Mouse (Mus musculus): ENCODE data around the gene Exph5.
A peak's percentile ranks its signal among the peaks of the same experiment; 100 is the strongest.

Gene Exph5

GRCm38 (mm10) chr9:53321683-53322082, 20.2 kb downstream of the Exph5 start:
- DNase-seq: no peak

DNA sequence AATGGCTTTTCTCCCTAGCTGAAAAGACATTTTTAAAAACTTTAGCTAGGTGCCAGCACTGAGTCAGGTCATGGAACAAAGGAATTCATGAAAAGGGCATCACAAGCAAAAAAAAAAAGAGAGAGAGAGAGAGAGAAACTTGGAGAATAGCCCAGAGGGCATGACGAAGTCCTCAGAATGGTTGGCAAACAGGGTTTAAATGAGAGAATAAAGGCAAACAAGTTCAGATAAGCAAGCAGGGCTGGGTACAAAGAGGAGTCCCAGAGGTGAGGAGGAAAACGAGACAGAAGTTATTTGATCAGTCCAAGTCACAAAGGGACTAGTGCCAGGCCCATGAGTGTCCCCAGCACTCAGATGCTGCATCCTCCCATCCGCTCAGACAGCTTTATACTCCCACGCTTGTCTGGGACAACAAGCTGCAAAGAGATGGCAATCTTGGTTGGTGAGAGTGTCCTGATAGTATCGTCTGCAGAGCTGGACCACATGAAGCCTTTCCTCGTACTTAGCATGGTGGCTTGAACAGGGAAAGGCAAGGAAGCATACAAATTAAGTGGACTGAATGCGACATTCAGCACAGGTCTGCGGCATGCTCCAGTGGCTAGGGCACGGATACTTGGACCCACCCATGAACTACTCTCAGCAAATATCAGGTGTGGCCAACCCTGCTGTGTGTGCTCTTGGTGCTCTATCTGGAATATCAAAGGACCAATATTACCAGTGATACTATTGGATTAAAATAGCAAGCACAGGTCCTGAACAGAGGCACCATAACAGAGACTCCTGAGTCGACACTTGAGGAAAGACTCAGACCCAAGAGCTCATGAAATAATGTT, 22.2 kb downstream of the Exph5 start:
- no peak for DNase-seq

DNA sequence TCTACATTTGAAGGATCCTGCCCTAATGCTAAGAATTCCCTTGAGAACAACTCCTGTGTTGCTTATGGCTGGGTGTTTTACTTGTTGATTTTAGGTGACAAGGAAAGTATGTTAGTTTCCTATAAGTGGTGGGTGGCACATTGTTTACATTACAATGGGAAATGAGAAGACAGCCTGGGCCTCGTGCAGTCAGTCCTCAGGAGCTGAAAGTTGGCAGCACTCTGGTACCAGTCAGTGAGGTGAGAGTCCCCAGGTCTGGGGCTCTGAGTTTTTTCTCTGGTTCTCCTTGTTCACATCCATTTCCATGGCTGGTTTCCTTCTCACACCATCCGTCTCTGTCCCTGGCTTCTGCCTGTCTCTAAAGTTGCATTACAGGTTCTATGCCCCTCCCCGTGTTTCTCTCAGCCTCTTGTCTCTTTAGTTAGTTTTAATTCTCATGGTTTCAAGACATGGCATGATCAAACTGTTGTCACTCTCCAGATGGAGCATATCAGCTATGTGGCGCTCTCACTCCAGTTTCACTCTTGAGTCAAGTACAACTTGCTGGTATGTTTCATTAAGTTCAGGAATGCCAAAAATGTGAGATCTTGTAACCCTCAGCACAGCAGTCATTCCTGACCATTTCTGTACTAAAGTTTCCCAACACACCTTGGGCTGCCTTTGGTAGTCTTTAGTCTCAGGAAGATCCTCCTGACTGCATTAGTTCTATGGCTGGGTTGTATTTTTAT, 24.1 kb downstream of the Exph5 start:
- peak; percentile 61 for DNase-seq

DNA sequence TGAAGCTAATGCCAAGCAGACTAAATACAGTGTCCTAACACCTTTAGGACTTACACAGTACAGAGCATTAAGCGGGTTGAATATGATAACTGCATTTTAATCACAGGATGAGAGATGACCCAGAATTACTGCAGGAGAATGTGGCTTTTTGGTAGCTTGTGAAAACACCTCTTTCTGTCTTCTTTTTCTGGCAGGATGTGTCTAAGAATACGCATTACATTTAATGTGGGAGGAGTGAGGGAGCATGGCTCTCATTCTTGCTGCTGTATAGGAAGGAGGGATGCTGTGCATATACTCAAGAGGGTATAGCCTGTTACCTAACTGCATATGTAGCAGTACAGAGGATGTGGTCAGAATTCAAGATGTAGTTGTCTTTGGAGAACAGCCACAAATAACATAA, 26.7 kb downstream of the Exph5 start:
- DNase-seq: no peak

- no peak for DNase-seq
Measured at GRCm38 (mm10) chr9:53329301-53330206, 28.1 kb downstream of the Exph5 start.

GRCm38 (mm10) chr9:53330247-53330646, 28.8 kb downstream of the Exph5 start:
- no peak for DNase-seq

GRCm38 (mm10) chr9:53333436-53333835, 32.0 kb downstream of the Exph5 start:
- peak; percentile 56 for DNase-seq

GRCm38 (mm10) chr9:53335131-53335530, 33.7 kb downstream of the Exph5 start:
- DNase-seq: no peak

DNA sequence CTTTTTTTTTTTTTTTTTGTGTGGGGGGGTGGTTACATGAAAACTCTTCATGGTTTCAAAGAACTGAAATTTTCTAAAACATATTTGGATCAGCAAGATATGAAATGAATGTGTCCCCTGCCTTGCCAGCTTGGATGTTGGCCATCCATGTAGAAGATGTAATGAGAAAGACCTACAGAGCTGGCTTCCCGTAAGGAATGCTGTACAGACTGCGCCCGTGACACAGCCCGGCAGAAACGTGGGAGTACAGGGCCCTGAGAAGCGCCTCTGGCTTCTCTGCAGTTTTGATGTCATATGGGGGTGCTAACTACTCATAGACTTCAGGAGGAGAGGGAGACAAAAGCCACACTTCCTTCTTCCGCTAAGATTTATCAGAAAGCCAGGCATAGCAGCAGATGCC, 38.1 kb downstream of the Exph5 start:
- no peak for DNase-seq

DNA sequence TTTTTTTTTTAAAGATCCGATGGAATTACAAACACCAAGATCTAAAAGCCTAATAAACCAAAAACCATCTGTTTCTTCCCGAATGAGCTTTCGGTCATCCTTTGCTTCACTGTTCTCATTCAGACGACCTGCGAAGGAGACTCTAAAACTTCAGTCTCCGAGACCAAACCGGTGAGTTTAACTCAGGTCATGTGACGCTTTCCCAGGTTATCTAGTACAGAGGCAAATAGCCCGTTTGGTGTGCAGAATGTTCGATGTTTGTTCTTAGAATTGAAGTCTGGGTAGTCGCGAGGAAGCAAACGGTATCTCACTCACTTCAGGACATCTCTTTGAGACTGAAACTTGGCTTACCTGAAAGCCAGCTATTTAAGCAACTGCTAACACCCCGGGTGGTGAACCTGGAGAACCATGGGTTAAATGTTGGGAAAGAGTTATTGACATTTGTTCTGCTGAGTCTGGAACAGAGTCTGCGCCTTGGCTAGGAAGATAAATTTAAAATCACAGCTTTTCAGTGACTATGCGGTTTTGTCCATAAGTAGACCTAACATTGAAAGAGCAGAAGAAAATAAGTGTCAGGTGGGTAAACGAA, 39.0 kb downstream of the Exph5 start:
- DNase-seq: no peak

DNA sequence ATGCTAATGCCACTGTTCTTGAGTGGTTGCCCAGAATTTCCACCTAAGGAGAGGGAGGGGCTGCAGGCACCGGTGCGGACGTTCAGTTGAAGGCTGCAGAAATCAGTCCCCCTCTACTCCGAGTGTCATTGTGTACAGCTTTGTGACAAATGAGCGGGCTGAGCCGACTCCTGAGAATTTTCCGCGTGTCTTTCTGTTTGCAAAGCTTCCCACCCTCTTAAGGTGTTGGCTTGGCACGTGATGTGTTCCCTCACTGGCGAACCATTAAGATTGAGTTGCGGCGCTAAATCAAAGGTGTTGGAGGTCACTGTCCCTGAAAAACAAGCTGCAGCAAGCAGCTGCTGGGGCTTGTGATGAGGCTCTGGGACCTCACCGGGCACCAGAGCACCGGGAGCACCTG, 39.5 kb downstream of the Exph5 start:
- DNase-seq: peak; percentile 77

GRCm38 (mm10) chr9:53341981-53342380, 40.5 kb downstream of the Exph5 start:
- DNase-seq: no peak

- no peak for DNase-seq
Measured at GRCm38 (mm10) chr9:53344646-53345432, 43.4 kb downstream of the Exph5 start.

DNA sequence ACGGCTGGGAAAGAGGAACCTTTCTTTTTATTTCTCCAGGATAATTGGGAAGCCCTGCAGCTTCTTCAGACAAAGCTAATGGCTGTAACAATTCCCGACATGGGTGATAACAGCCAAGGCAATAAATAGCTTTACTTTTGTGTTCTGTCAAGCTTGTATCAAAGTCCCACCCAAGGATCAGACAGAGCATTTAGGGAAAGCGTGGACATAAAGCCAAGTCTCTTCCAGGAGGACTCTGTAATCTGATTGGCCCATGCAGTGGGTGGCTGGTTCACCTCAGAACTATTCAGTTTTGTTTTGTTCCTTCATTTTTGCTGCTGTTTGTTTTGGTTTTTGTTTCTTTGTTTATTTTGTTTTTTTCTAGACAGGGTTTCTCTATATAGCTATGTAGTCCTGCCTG, 44.3 kb downstream of the Exph5 start:
- no peak for DNase-seq

GRCm38 (mm10) chr9:53346402-53346801, 44.9 kb downstream of the Exph5 start:
- peak; percentile 53 for DNase-seq

DNA sequence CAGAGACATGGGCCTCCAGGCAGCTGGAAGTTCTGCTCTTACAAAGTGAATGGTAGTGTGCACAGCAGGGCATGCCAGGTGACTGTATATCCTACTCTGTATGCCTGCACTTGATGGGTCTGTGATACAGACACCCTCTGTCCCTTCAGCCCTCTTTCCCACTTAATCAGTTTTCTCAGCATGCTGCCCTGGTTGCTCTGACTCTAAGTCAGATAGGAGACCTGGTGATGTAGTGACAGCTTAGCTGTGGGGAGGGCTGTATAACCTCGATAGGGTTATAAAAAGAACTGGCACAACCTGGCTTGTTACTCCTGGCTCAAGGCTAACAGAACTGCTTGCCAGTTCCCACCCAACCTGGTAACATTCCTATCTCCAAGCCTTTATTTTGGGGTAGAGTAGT, 47.7 kb downstream of the Exph5 start:
- DNase-seq: no peak

- no peak for DNase-seq
Measured at GRCm38 (mm10) chr9:53350331-53350730, 48.9 kb downstream of the Exph5 start.

GRCm38 (mm10) chr9:53351899-53352298, 50.4 kb downstream of the Exph5 start:
- DNase-seq: no peak

DNA sequence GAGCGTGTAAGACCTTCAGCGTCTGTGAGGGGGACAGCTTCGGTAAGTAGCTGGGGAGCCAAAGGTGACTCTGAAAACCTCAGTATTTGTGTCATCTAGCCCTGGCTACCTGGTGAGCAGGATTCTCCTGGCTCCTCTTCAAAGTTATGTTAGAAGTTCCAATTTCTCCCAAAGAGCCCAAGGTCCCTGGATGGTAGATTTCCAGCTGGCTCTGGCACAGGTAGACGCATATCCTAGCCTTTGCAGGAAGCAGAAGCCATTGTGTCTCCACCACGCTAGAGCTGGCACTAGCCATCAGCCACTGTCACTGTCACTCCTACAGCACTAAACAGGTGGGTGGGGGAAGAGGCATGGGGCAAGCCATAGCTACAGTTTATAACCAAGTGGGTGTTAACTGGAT, 51.7 kb downstream of the Exph5 start:
- DNase-seq: no peak

- DNase-seq: peak; percentile 38
Measured at GRCm38 (mm10) chr9:53356219-53357155, 55.0 kb downstream of the Exph5 start.

GRCm38 (mm10) chr9:53371339-53371738, 69.9 kb downstream of the Exph5 start:
- DNase-seq: no peak
